Mouse (Mus musculus) heart, postnatal 25 days (tissue): Measurements from ENCODE around the gene Shroom3. TPM values are rescaled to one million over a fixed set of nuclear protein-coding genes. Genes with fewer than 3 reads are reported as not detected.
A peak's percentile ranks its signal among the peaks of the same experiment; 100 is the strongest.

ENCODE experiments used
- DNase-seq: peaks from one replicate; pipeline ENCODE4 v3.0.0; 2022; ENCODE audit warnings: low spot score
- intact Hi-C: fragments of 180-260 bp; cut with DNase I; formaldehyde crosslinking; loops from one replicate; pipeline ENCODE4 v1.15.1; 2025
- total RNA-seq, 2 experiments: library from RNA; stranded (reverse); gene quantifications; 2 replicates each; pipeline ENCODE4 v1.2.3; 2021

Gene Shroom3
- total RNA-seq, 2 experiments from 2014 or later: 32.7 to 33.9 TPM

GRCm38 (mm10) chr5:92984692-92985091 is 301.5 kb downstream of the Shroom3 start:
- intact Hi-C loops: no loop called here
- no peak for DNase-seq

- DNase-seq: no peak
- intact Hi-C loops: no loop called here
Measured at GRCm38 (mm10) chr5:92985391-92985790, 302.2 kb downstream of the Shroom3 start.

GRCm38 (mm10) chr5:92986651-92987610 is 303.7 kb downstream of the Shroom3 start:
- DNase-seq: no peak
- intact Hi-C loops: no loop called here

- no peak for DNase-seq
Measured at GRCm38 (mm10) chr5:92987891-92988768, 304.9 kb downstream of the Shroom3 start.

GRCm38 (mm10) chr5:92988769-92989356 is 305.6 kb downstream of the Shroom3 start:
- intact Hi-C loops: no loop called here
- no peak for DNase-seq

More at GRCm38 (mm10) chr5:92987891-92988768, 304.9 kb downstream of the Shroom3 start:
- intact Hi-C loops: no loop called here

GRCm38 (mm10) chr5:92992106-92992505 is 308.9 kb downstream of the Shroom3 start:
- no peak for DNase-seq
- intact Hi-C loops: no loop called here

GRCm38 (mm10) chr5:92994309-92994708 is 311.1 kb downstream of the Shroom3 start:
- DNase-seq: no peak
- intact Hi-C loops: no loop called here

- DNase-seq: no peak
- intact Hi-C loops: no loop called here
Measured at GRCm38 (mm10) chr5:92994861-92995260, 311.6 kb downstream of the Shroom3 start.

GRCm38 (mm10) chr5:92997428-92998120 is 314.3 kb downstream of the Shroom3 start:
- intact Hi-C loops: no loop called here

GRCm38 (mm10) chr5:92998494-92999016 is 315.3 kb downstream of the Shroom3 start:
- intact Hi-C loops: no loop called here
- no peak for DNase-seq

More at GRCm38 (mm10) chr5:92997428-92998120, 314.3 kb downstream of the Shroom3 start:
- peak; percentile 44 for DNase-seq

- no peak for DNase-seq
Measured at GRCm38 (mm10) chr5:93000060-93000459, 316.8 kb downstream of the Shroom3 start.

GRCm38 (mm10) chr5:93000774-93001757 is 317.8 kb downstream of the Shroom3 start:
- DNase-seq: peak; percentile 45
- intact Hi-C loops: loop anchor here (5.0 kb wide), 1 partner anchor 91 kb away; the partner anchor contains the start of gene Sept11

More at GRCm38 (mm10) chr5:93000060-93000459, 316.8 kb downstream of the Shroom3 start:
- intact Hi-C loops: loop anchor here (5.0 kb wide), 1 partner anchor 92 kb away; the partner anchor contains the start of gene Sept11

GRCm38 (mm10) chr5:93002615-93003014 is 319.4 kb downstream of the Shroom3 start:
- intact Hi-C loops: loop anchor here (5.0 kb wide), 1 partner anchor 90 kb away; the partner anchor contains the start of gene Sept11
- DNase-seq: no peak

GRCm38 (mm10) chr5:93005229-93005814 is 322.1 kb downstream of the Shroom3 start:
- intact Hi-C loops: loop anchor here (5.0 kb wide), 1 partner anchor 42 kb away; the partner anchor contains the start of gene Sowahb
- peak; percentile 18 for DNase-seq

GRCm38 (mm10) chr5:93005815-93006341 is 322.6 kb downstream of the Shroom3 start:
- intact Hi-C loops: loop anchor here (5.0 kb wide), 1 partner anchor 41 kb away; the partner anchor contains the start of gene Sowahb
- peak; percentile 17 for DNase-seq

GRCm38 (mm10) chr5:93008256-93008655 is 325.0 kb downstream of the Shroom3 start:
- intact Hi-C loops: loop anchor here (5.0 kb wide), 1 partner anchor 39 kb away; the partner anchor contains the start of gene Sowahb
- DNase-seq: no peak
